Mouse (Mus musculus): ENCODE measurements at regions not wholly inside any gene's neighbourhood (a gene's known extent, or its start where the extent isn't known, plus 50 kb on each side); places are given as distances from the start of the nearest gene placed in this dataset.

GRCm38 (mm10) chr3:21381072-21381471 lies 695.4 kb upstream of the Tbl1xr1 start:
- no peak for DNase-seq (ENCODE audit: low read depth)

- no peak for DNase-seq (ENCODE audit: low read depth)
Observed at GRCm38 (mm10) chr3:21403551-21403950, 672.9 kb upstream of the Tbl1xr1 start.

GRCm38 (mm10) chr3:21404058-21404457 lies 672.4 kb upstream of the Tbl1xr1 start:
- DNase-seq (ENCODE audit: low read depth) = no peak

- no peak for DNase-seq (ENCODE audit: low read depth)
Observed at GRCm38 (mm10) chr3:21407077-21407476, 669.4 kb upstream of the Tbl1xr1 start.

- no peak for DNase-seq (ENCODE audit: low read depth)
Observed at GRCm38 (mm10) chr3:21412010-21412409, 664.4 kb upstream of the Tbl1xr1 start.

- no peak for DNase-seq (ENCODE audit: low read depth)
Observed at GRCm38 (mm10) chr3:21423139-21423538, 653.3 kb upstream of the Tbl1xr1 start.

GRCm38 (mm10) chr3:21426538-21426937 lies 649.9 kb upstream of the Tbl1xr1 start:
- no peak for DNase-seq (ENCODE audit: low read depth)

GRCm38 (mm10) chr3:21427408-21428031 lies 648.9 kb upstream of the Tbl1xr1 start:
- DNase-seq (ENCODE audit: low read depth) = no peak

GRCm38 (mm10) chr3:21428120-21428519 lies 648.3 kb upstream of the Tbl1xr1 start:
- DNase-seq (ENCODE audit: low read depth) = no peak

GRCm38 (mm10) chr3:21464245-21464644 lies 612.2 kb upstream of the Tbl1xr1 start:
- DNase-seq (ENCODE audit: low read depth) = no peak

GRCm38 (mm10) chr3:21466113-21466645 lies 610.3 kb upstream of the Tbl1xr1 start:
- no peak for DNase-seq (ENCODE audit: low read depth)

GRCm38 (mm10) chr3:21477366-21477765 lies 599.1 kb upstream of the Tbl1xr1 start:
- no peak for DNase-seq (ENCODE audit: low read depth)

- DNase-seq (ENCODE audit: low read depth) = no peak
Observed at GRCm38 (mm10) chr3:21479021-21479795, 597.2 kb upstream of the Tbl1xr1 start.

- no peak for DNase-seq (ENCODE audit: low read depth)
Observed at GRCm38 (mm10) chr3:21479846-21480245, 596.6 kb upstream of the Tbl1xr1 start.

- no peak for DNase-seq (ENCODE audit: low read depth)
Observed at GRCm38 (mm10) chr3:21484052-21484451, 592.4 kb upstream of the Tbl1xr1 start.

- no peak for DNase-seq (ENCODE audit: low read depth)
Observed at GRCm38 (mm10) chr3:21485454-21485853, 591.0 kb upstream of the Tbl1xr1 start.

GRCm38 (mm10) chr3:21489547-21489946 lies 586.9 kb upstream of the Tbl1xr1 start:
- no peak for DNase-seq (ENCODE audit: low read depth)

- DNase-seq (ENCODE audit: low read depth) = no peak
Observed at GRCm38 (mm10) chr3:21492413-21492812, 584.0 kb upstream of the Tbl1xr1 start.

- no peak for DNase-seq (ENCODE audit: low read depth)
Observed at GRCm38 (mm10) chr3:21493384-21493783, 583.1 kb upstream of the Tbl1xr1 start.

GRCm38 (mm10) chr3:21494904-21495303 lies 581.5 kb upstream of the Tbl1xr1 start:
- no peak for DNase-seq (ENCODE audit: low read depth)

GRCm38 (mm10) chr3:21495651-21496050 lies 580.8 kb upstream of the Tbl1xr1 start:
- DNase-seq (ENCODE audit: low read depth) = no peak

- no peak for DNase-seq (ENCODE audit: low read depth)
Observed at GRCm38 (mm10) chr3:21496166-21496565, 580.3 kb upstream of the Tbl1xr1 start.

- no peak for DNase-seq (ENCODE audit: low read depth)
Observed at GRCm38 (mm10) chr3:21497011-21497410, 579.4 kb upstream of the Tbl1xr1 start.
